Mouse (Mus musculus): ENCODE measurements around the gene Pias1. TPM values are rescaled to one million over a fixed set of nuclear protein-coding genes. Genes with fewer than 3 reads are reported as not detected.

The Pias1 gene
- polyA plus RNA-seq, 1 experiment from 2014 or later, result 59.2 TPM

DNA sequence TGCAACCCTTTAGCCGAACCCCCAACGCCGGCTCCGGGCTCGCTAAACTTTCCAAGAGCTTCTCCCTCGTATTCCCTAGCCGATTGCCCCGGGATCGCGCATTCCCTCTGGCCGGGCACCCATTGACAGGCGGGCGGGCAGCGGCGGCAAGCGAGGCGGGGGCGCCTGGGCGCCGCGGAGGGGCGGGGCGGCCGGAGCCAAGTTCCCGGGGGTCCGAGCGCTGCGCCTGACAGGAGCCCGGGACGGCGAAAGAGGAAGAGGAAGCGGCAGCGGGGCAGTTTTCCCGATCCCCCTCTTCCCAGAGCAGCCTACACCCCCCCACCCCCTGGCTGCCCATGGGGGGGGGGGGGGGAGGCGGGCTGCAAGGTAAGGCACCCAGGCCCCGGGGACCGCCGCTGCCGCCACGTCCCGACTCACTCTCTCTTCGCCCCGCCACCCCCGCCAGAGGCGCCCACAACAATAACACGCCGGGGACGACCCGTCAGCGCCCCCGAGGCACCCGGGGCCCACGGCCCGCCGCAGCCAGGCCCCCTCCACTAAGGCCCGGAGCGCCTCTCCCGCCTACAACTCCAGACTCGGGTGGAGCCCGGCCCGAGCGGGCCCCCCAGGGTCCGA, 7.5 kb downstream of the Pias1 start:
- Histone ChIP-seq H3K4me1 (peaks cover 6% of the 10 kb centered on the region), H3K4me3 (peak overlapping the region; percentile 95), H3K9me3 (no peaks in the 10 kb centered on the region), H3K27me3 (no peaks in the 10 kb centered on the region), H3K4me2 (peak overlapping the region; percentile 76), H3K36me3 (no peaks in the 10 kb centered on the region), H3K27ac (peak overlapping the region; percentile 98), H3K9ac (peak overlapping the region; percentile 95)
- peak; percentile 80 for ATAC-seq (ENCODE audit: insufficient number of reproducible peaks, insufficient read depth, low FRiP score, low TSS enrichment, low read depth)
- under 1% methylated on average over 43 of the region's 63 CpGs for WGBS

DNA sequence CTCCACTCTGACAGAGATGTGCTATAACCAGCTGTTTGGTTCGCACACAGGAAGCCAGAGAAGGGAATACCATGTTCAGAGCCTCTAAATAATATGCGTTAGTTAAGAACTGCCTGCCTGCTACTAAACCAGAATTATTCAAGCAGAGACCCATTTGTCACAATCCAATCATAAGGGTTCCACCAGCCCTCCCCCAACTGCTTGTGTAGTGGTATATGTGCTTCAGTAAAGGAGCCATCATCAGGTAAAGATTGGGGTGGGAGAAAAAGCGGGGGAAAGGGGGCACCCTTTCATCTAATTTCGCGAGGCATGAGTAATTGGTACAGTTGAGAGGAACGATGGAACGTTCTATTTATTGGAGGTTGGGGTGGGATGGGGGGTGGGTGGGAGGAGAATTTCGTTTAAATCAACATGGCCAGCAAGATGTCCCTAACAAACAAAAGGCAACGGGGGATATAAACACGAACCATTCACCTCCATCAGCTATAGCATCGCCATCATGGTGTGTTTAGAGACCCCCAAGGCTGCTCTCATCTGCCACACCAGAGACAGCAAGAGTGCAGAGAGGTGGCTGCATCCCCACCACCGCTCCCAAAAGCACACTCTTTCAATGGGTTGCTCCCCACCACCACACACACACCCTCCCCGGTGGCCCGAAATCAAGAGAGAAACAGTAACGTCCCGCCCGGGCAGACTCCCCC, 8.1 kb downstream of the Pias1 start:
- no peak for ATAC-seq (ENCODE audit: insufficient number of reproducible peaks, insufficient read depth, low FRiP score, low TSS enrichment, low read depth)
- Histone ChIP-seq H3K9me3 (no peaks in the 10 kb centered on the region), H3K27ac (peak overlapping the region; percentile 98), H3K4me3 (peak overlapping the region; percentile 95), H3K27me3 (no peaks in the 10 kb centered on the region), H3K4me1 (peaks cover 6% of the 10 kb centered on the region), H3K9ac (peak overlapping the region; percentile 95), H3K4me2 (peak overlapping the region; percentile 76), H3K36me3 (peaks cover under 1% of the 10 kb centered on the region; the same call in 1 of the 2 replicates)
- WGBS, result 2% methylated on average over 17 of the region's 17 CpGs

GRCm38 (mm10) chr9:62977152-62977551, 10.6 kb downstream of the Pias1 start:
- Histone ChIP-seq H3K4me2 (no peak overlapping the region), H3K4me1 (peaks cover 9% of the 10 kb centered on the region), H3K9ac (no peak overlapping the region), H3K9me3 (no peaks in the 10 kb centered on the region), H3K36me3 (peaks cover 4% of the 10 kb centered on the region; the same call in 1 of the 2 replicates), H3K4me3 (no peak overlapping the region), H3K27me3 (no peaks in the 10 kb centered on the region), H3K27ac (no peak overlapping the region)
- 69% methylated on average over 4 of the region's 4 CpGs for WGBS
- ATAC-seq (ENCODE audit: insufficient number of reproducible peaks, insufficient read depth, low FRiP score, low TSS enrichment, low read depth), result no peak

DNA sequence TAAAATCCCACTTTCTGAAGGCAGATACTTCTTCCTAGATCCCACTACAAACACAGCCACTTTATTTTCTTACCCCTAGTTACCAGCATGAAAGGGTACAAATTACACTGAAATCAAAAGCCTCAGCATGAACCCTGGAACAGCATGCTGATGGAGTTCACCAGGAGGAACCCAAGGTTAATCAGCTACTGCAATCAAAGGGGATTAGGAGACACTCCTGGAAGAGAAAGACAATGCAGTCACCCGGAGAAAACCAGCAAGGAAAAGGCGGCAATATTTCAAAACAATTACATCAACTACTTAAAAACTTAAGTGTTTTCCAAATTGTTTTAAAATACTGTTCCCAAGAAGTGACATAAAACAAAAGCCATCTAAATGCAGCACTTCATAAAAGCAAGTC, 11.9 kb downstream of the Pias1 start:
- H3K4me2 ChIP-seq, result no peak overlapping the region
- 31% methylated on average over 2 of the region's 2 CpGs for WGBS
- no peaks in the 10 kb centered on the region for H3K9me3 ChIP-seq
- H3K27me3 ChIP-seq, result no peaks in the 10 kb centered on the region
- peaks cover 4% of the 10 kb centered on the region; the same call in 1 of the 2 replicates for H3K36me3 ChIP-seq
- ATAC-seq (ENCODE audit: insufficient number of reproducible peaks, insufficient read depth, low FRiP score, low TSS enrichment, low read depth), result no peak
- peaks cover 9% of the 10 kb centered on the region for H3K4me1 ChIP-seq
- H3K9ac ChIP-seq, result no peak overlapping the region
- H3K4me3 ChIP-seq, result no peak overlapping the region
- no peak overlapping the region for H3K27ac ChIP-seq

- ATAC-seq (ENCODE audit: insufficient number of reproducible peaks, insufficient read depth, low FRiP score, low TSS enrichment, low read depth), result no peak
- H3K9me3 ChIP-seq, result no peaks in the 10 kb centered on the region
- H3K36me3 ChIP-seq, result peaks cover 4% of the 10 kb centered on the region; the same call in 1 of the 2 replicates
- 95% methylated on average over 2 of the region's 2 CpGs for WGBS
- no peak overlapping the region for H3K9ac ChIP-seq
- H3K4me3 ChIP-seq, result no peak overlapping the region
- peaks cover 12% of the 10 kb centered on the region for H3K4me1 ChIP-seq
- H3K27me3 ChIP-seq, result no peaks in the 10 kb centered on the region
- H3K27ac ChIP-seq, result no peak overlapping the region
- no peak overlapping the region for H3K4me2 ChIP-seq
These were observed 13.3 kb downstream of the Pias1 start for GRCm38 (mm10) chr9:62974439-62974838.

GRCm38 (mm10) chr9:62972073-62972745, 15.5 kb downstream of the Pias1 start:
- no peak overlapping the region for H3K4me3 ChIP-seq
- no peak for ATAC-seq (ENCODE audit: insufficient number of reproducible peaks, insufficient read depth, low FRiP score, low TSS enrichment, low read depth)
- no peak overlapping the region for H3K27ac ChIP-seq
- no peak overlapping the region for H3K9ac ChIP-seq
- no peaks in the 10 kb centered on the region for H3K9me3 ChIP-seq
- no peaks in the 10 kb centered on the region for H3K27me3 ChIP-seq
- WGBS, result 56% methylated on average over 10 of the region's 10 CpGs
- no peak overlapping the region for H3K4me2 ChIP-seq
- peaks cover 4% of the 10 kb centered on the region; the same call in 1 of the 2 replicates for H3K36me3 ChIP-seq
- peaks cover 11% of the 10 kb centered on the region; the same call in 1 of the 2 replicates for H3K4me1 ChIP-seq

DNA sequence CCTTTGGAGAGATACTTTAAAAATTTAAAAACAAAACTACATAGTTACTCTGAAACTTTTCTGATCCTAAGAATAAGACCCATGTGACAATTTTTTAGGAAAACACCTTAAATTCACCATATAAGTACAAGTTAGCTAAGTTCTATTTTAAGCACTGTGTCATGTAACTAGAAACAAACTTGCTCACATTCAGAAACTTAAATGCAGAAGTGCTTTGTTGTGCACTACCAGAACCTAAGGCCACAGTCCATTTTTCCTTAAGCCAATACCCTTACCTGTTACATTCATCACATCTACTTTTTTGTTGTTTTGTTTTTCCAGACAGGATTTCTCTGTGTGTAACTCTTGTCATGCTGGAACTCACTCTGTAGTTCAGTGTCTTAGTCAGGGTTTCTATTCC, 17.4 kb downstream of the Pias1 start:
- H3K27ac ChIP-seq, result no peak overlapping the region
- H3K4me2 ChIP-seq, result no peak overlapping the region
- H3K36me3 ChIP-seq, result peaks cover 4% of the 10 kb centered on the region; the same call in 1 of the 2 replicates
- no peaks in the 10 kb centered on the region for H3K9me3 ChIP-seq
- H3K4me3 ChIP-seq, result no peak overlapping the region
- H3K27me3 ChIP-seq, result no peaks in the 10 kb centered on the region
- peaks cover 11% of the 10 kb centered on the region; the same call in 1 of the 2 replicates for H3K4me1 ChIP-seq
- ATAC-seq (ENCODE audit: insufficient number of reproducible peaks, insufficient read depth, low FRiP score, low TSS enrichment, low read depth), result no peak
- H3K9ac ChIP-seq, result no peak overlapping the region

- no peak overlapping the region for H3K9ac ChIP-seq
- H3K9me3 ChIP-seq, result no peaks in the 10 kb centered on the region
- H3K36me3 ChIP-seq, result no peaks in the 10 kb centered on the region
- no peak overlapping the region for H3K4me2 ChIP-seq
- WGBS, result 98% methylated on average over 3 of the region's 3 CpGs
- H3K27me3 ChIP-seq, result no peaks in the 10 kb centered on the region
- peaks cover 13% of the 10 kb centered on the region for H3K4me1 ChIP-seq
- no peak for ATAC-seq (ENCODE audit: insufficient number of reproducible peaks, insufficient read depth, low FRiP score, low TSS enrichment, low read depth)
- H3K27ac ChIP-seq, result no peak overlapping the region
- H3K4me3 ChIP-seq, result no peak overlapping the region
These were observed 21.7 kb downstream of the Pias1 start for GRCm38 (mm10) chr9:62966018-62966417.

- Histone ChIP-seq H3K9me3 (no peaks in the 10 kb centered on the region), H3K36me3 (peaks cover 10% of the 10 kb centered on the region), H3K4me1 (peaks cover 18% of the 10 kb centered on the region), H3K27me3 (no peaks in the 10 kb centered on the region), H3K9ac (no peak overlapping the region), H3K4me2 (no peak overlapping the region), H3K4me3 (no peak overlapping the region), H3K27ac (no peak overlapping the region)
- no peak for ATAC-seq (ENCODE audit: insufficient number of reproducible peaks, insufficient read depth, low FRiP score, low TSS enrichment, low read depth)
These were observed 35.0 kb downstream of the Pias1 start for GRCm38 (mm10) chr9:62952713-62953112.

- no peak for ATAC-seq (ENCODE audit: insufficient number of reproducible peaks, insufficient read depth, low FRiP score, low TSS enrichment, low read depth)
- Histone ChIP-seq H3K9ac (no peak overlapping the region), H3K27ac (no peak overlapping the region), H3K36me3 (peaks cover 8% of the 10 kb centered on the region; the same call in 1 of the 2 replicates), H3K27me3 (no peaks in the 10 kb centered on the region), H3K4me3 (no peak overlapping the region), H3K9me3 (no peaks in the 10 kb centered on the region), H3K4me1 (peaks cover 11% of the 10 kb centered on the region), H3K4me2 (no peak overlapping the region)
- 94% methylated on average over 6 of the region's 6 CpGs for WGBS
These were observed 42.4 kb downstream of the Pias1 start for GRCm38 (mm10) chr9:62945346-62945745.

GRCm38 (mm10) chr9:62944063-62944462, 43.7 kb downstream of the Pias1 start:
- WGBS, result 90% methylated on average over 1 of the region's 1 CpGs
- Histone ChIP-seq H3K4me1 (peaks cover 11% of the 10 kb centered on the region), H3K9ac (no peak overlapping the region), H3K36me3 (peaks cover 8% of the 10 kb centered on the region; the same call in 1 of the 2 replicates), H3K27me3 (no peaks in the 10 kb centered on the region), H3K4me3 (no peak overlapping the region), H3K27ac (no peak overlapping the region), H3K9me3 (no peaks in the 10 kb centered on the region), H3K4me2 (no peak overlapping the region)
- ATAC-seq (ENCODE audit: insufficient number of reproducible peaks, insufficient read depth, low FRiP score, low TSS enrichment, low read depth), result no peak

Data from embryonic facial prominence, embryonic 13.5 days (tissue).